ENCODE assay signal across 10 mouse cellular contexts in genomic region chr4:46086718-46087426, GRCm38 (mm10). TPM values are rescaled to one million over a fixed set of nuclear protein-coding genes. Genes with fewer than 3 reads are reported as not detected.
DNase-seq lines count a peak whose midpoint lies in the region; ATAC-seq and TF ChIP-seq lines count a peak whose summit lies in the region.
"Had no signal": no experiment of that assay in that cellular context is flagged by ENCODE, and none has a peak within 500 bp of the region (broad histone marks: within the 10 kb centered on the region; RNA-seq: fewer than 3 reads in every experiment).

No protein-coding gene starts in this region.

- intact Hi-C loops in left cerebral cortex, postnatal 25 days (cut with DNase I): loop anchor here (1.0 kb wide), 3 partner anchors 19 to 47 kb away; no protein-coding TSS in a partner anchor

- no peaks in the 10 kb centered on the region for H3K27me3 ChIP-seq in kidney, adult 2 months (replicated peaks; ENCODE audit: control insufficient read depth, insufficient read depth, low read length)
- no peaks in the 10 kb centered on the region for H3K27me3 ChIP-seq in kidney, embryonic 14.5 days (ENCODE audit: control insufficient read depth, insufficient read depth, low read length)
- H3K27me3 ChIP-seq in liver, postnatal 0 days (ENCODE audit: insufficient read depth, low read length): no peaks in the 10 kb centered on the region
- no peaks in the 10 kb centered on the region for H3K27me3 ChIP-seq in midbrain, embryonic 14.5 days (ENCODE audit: control insufficient read depth, insufficient read depth, low read length)
- H3K27me3 ChIP-seq: megakaryocyte, embryonic 14.5 days had no signal

- no peak for TF ChIP-seq EP300 in liver, postnatal 0 days (IDR thresholded peaks at IDR 0.05; ENCODE audit: low read depth)

- peak overlapping the region; percentile 41; the same call in 1 of the 2 replicates for H3K27ac ChIP-seq in kidney, adult 2 months (ENCODE audit: insufficient read depth, low read depth, low read length)
- no peak overlapping the region for H3K27ac ChIP-seq in kidney, embryonic 14.5 days (ENCODE audit: low read depth, low read length)
- peak overlapping the region; percentile 61 for H3K27ac ChIP-seq in brown adipose tissue, adult 24 weeks (replicated peaks; ENCODE audit: low read depth, low read length)
- H3K27ac ChIP-seq in liver, postnatal 0 days (ENCODE audit: low read depth): no peak overlapping the region
- H3K27ac ChIP-seq in midbrain, embryonic 14.5 days (replicated peaks; ENCODE audit: low read depth, low read length): no peak overlapping the region

- peak; percentile 47 for DNase-seq in kidney, adult 2 months
- DNase-seq in heart, adult 9 months (ENCODE audit: low spot score in 2 of 2): peak; percentile 39 to 58
- peak; percentile 66 to 92 for DNase-seq in left cerebral cortex, postnatal 25 days (ENCODE audit: low spot score in 2 of 2)
- DNase-seq in liver, postnatal 0 days: no peak
- no peak for DNase-seq in embryo, embryonic 9.5 days (ENCODE audit: extremely low spot score)
- DNase-seq in midbrain, embryonic 14.5 days: no peak

- H3K4me2 ChIP-seq in kidney, embryonic 14.5 days (replicated peaks; ENCODE audit: low read depth, low read length): no peak overlapping the region
- no peak overlapping the region for H3K4me2 ChIP-seq in liver, postnatal 0 days (ENCODE audit: low read depth, low read length)
- no peak overlapping the region for H3K4me2 ChIP-seq in midbrain, embryonic 14.5 days (ENCODE audit: low read length)

- no peak for TF ChIP-seq CTCF in kidney, adult 2 months (conservative IDR thresholded peaks at IDR 0.05; ENCODE audit: insufficient read depth, insufficient read length, low read depth, low read length)
- TF ChIP-seq CTCF in liver, postnatal 0 days (IDR thresholded peaks at IDR 0.05; ENCODE audit: low read depth): no peak

- H3K9me3 ChIP-seq in kidney, embryonic 14.5 days (ENCODE audit: control insufficient read depth, low read length): no peaks in the 10 kb centered on the region
- no peaks in the 10 kb centered on the region for H3K9me3 ChIP-seq in liver, postnatal 0 days (ENCODE audit: low read length)
- no peaks in the 10 kb centered on the region for H3K9me3 ChIP-seq in midbrain, embryonic 14.5 days (ENCODE audit: control insufficient read depth, low read length)
- H3K9me3 ChIP-seq: megakaryocyte, embryonic 14.5 days had no signal

- H3K36me3 ChIP-seq in kidney, adult 2 months (ENCODE audit: control insufficient read depth, insufficient read depth, low read length): no peaks in the 10 kb centered on the region
- H3K36me3 ChIP-seq in kidney, embryonic 14.5 days (ENCODE audit: control insufficient read depth, insufficient read depth, low read length): no peaks in the 10 kb centered on the region
- H3K36me3 ChIP-seq in liver, postnatal 0 days (replicated peaks; ENCODE audit: insufficient read depth, low read length): peaks cover 24% of the 10 kb centered on the region
- no peaks in the 10 kb centered on the region for H3K36me3 ChIP-seq in midbrain, embryonic 14.5 days (ENCODE audit: control insufficient read depth, insufficient read depth, low read length)

- no peak for TF ChIP-seq POLR2A in kidney, adult 2 months (IDR thresholded peaks at IDR 0.05; ENCODE audit: low read depth, low read length)

- 61% methylated on average over 18 of the region's 18 CpGs for WGBS in kidney, adult 2 months
- 81% methylated on average over 17 of the region's 18 CpGs for WGBS in kidney, embryonic 14.5 days
- WGBS in liver, postnatal 0 days (ENCODE audit: insufficient replicate concordance): 44% methylated on average over 17 of the region's 18 CpGs
- 84% methylated on average over 18 of the region's 18 CpGs for WGBS in midbrain, embryonic 14.5 days

- no peak overlapping the region for H3K4me3 ChIP-seq in kidney, adult 2 months (ENCODE audit: insufficient read depth, low read depth, low read length)
- H3K4me3 ChIP-seq in kidney, embryonic 14.5 days (ENCODE audit: low read length): no peak overlapping the region
- no peak overlapping the region for H3K4me3 ChIP-seq in brown adipose tissue, adult 24 weeks (ENCODE audit: insufficient read depth, low read depth, low read length)
- no peak overlapping the region for H3K4me3 ChIP-seq in liver, postnatal 0 days (ENCODE audit: low read depth, low read length)
- no peak overlapping the region for H3K4me3 ChIP-seq in midbrain, embryonic 14.5 days (replicated peaks; ENCODE audit: low read depth, low read length)
- H3K4me3 ChIP-seq: megakaryocyte, embryonic 14.5 days had no signal

- H3K4me1 ChIP-seq in kidney, adult 2 months (ENCODE audit: control insufficient read depth, insufficient read depth, low read length): no peaks in the 10 kb centered on the region; the same call in 1 of the 2 replicates
- 0 out of 2 replicates have a peak, but pooled peaks cover 4% of the 10 kb centered on the region for H3K4me1 ChIP-seq in kidney, embryonic 14.5 days (ENCODE audit: control insufficient read depth, insufficient read depth, low read length)
- H3K4me1 ChIP-seq in brown adipose tissue, adult 24 weeks (ENCODE audit: control insufficient read depth, insufficient read depth, insufficient read length, low read length): peaks cover 12% of the 10 kb centered on the region
- no peaks in the 10 kb centered on the region for H3K4me1 ChIP-seq in liver, postnatal 0 days (ENCODE audit: insufficient read depth)
- 0 out of 2 replicates have a peak, but pooled peaks cover 7% of the 10 kb centered on the region for H3K4me1 ChIP-seq in midbrain, embryonic 14.5 days (ENCODE audit: control insufficient read depth, insufficient read depth, low read length)

- no peak for ATAC-seq in kidney, embryonic 14.5 days (ENCODE audit: low FRiP score, low TSS enrichment)
- ATAC-seq in liver, postnatal 0 days: no peak
- ATAC-seq in midbrain, embryonic 14.5 days (ENCODE audit: low FRiP score, low TSS enrichment): no peak
- ATAC-seq: intestine, postnatal 0 days had no signal

- H3K9ac ChIP-seq in kidney, embryonic 14.5 days (ENCODE audit: low read depth, low read length): no peak overlapping the region
- H3K9ac ChIP-seq in liver, postnatal 0 days (replicated peaks): no peak overlapping the region
- H3K9ac ChIP-seq in midbrain, embryonic 14.5 days (replicated peaks; ENCODE audit: low read length): no peak overlapping the region

RNA-seq across cellular contexts. Expression of gene Tmod1, which starts 48.1 kb away (rescaled TPM):
- polyA plus RNA-seq in kidney, adult 2 months (2012; rRNA removed): 0.80 and 2.3 TPM in 2 replicates
- 5.2 and 5.3 TPM in 2 replicates for polyA plus RNA-seq in kidney, embryonic 14.5 days (2014; fragmentation: Nextera tagmentation; extraction: Ambion mirVana)
- 2.3 and 5.8 TPM in 2 replicates for polyA plus RNA-seq in brown adipose tissue, adult 24 weeks (2012; ENCODE audit: insufficient read depth, insufficient read length, missing spikeins)
- 10 to 100 TPM; 39.6 to 48.7 TPM for total RNA-seq in left cerebral cortex, postnatal 25 days (2021)
- 13.9 and 14.1 TPM in 2 replicates for polyA plus RNA-seq in liver, postnatal 0 days (2015; fragmentation: Nextera tagmentation; extraction: Ambion mirVana)
- polyA plus RNA-seq in midbrain, embryonic 14.5 days (2014; fragmentation: Nextera tagmentation; extraction: Ambion mirVana): 0.53 and 0.76 TPM in 2 replicates

RNA-seq across cellular contexts. Expression of gene Ncbp1, which starts 51.5 kb away (rescaled TPM):
- polyA plus RNA-seq in kidney, adult 2 months (2012; rRNA removed): 17.6 and 18.8 TPM in 2 replicates
- 70.5 and 106 TPM in 2 replicates for polyA plus RNA-seq in kidney, embryonic 14.5 days (2014; fragmentation: Nextera tagmentation; extraction: Ambion mirVana)
- polyA plus RNA-seq in brown adipose tissue, adult 24 weeks (2012; ENCODE audit: insufficient read depth, insufficient read length, missing spikeins): 24.7 and 36.1 TPM in 2 replicates
- 10 to 100 TPM; 51.3 to 54.9 TPM for total RNA-seq in left cerebral cortex, postnatal 25 days (2021)
- polyA plus RNA-seq in liver, postnatal 0 days (2015; fragmentation: Nextera tagmentation; extraction: Ambion mirVana): 18.2 and 19.6 TPM in 2 replicates
- polyA plus RNA-seq in midbrain, embryonic 14.5 days (2014; fragmentation: Nextera tagmentation; extraction: Ambion mirVana): 72.7 and 100 TPM in 2 replicates

RNA-seq across cellular contexts. Expression of gene Tstd2, which starts 51.6 kb away (rescaled TPM):
- 14.1 and 14.6 TPM in 2 replicates for polyA plus RNA-seq in kidney, adult 2 months (2012; rRNA removed)
- 23.5 and 46.0 TPM in 2 replicates for polyA plus RNA-seq in kidney, embryonic 14.5 days (2014; fragmentation: Nextera tagmentation; extraction: Ambion mirVana)
- polyA plus RNA-seq in brown adipose tissue, adult 24 weeks (2012; ENCODE audit: insufficient read depth, insufficient read length, missing spikeins): 13.8 and 15.5 TPM in 2 replicates
- total RNA-seq in left cerebral cortex, postnatal 25 days (2021): 10 to 100 TPM; 14.2 to 17.7 TPM
- 6.6 and 8.3 TPM in 2 replicates for polyA plus RNA-seq in liver, postnatal 0 days (2015; fragmentation: Nextera tagmentation; extraction: Ambion mirVana)
- polyA plus RNA-seq in midbrain, embryonic 14.5 days (2014; fragmentation: Nextera tagmentation; extraction: Ambion mirVana): 23.5 and 24.6 TPM in 2 replicates

Comparison
In these comparisons a context has a peak if more than half of its experiments do, and no peak if none do; other contexts are left out.
1. H3K27ac ChIP-seq: peak in kidney, adult 2 months (single experiment) and brown adipose tissue, adult 24 weeks (single experiment); none in kidney, embryonic 14.5 days (single experiment), liver, postnatal 0 days (single experiment) and midbrain, embryonic 14.5 days (single experiment).
2. DNase-seq: peak in kidney, adult 2 months (single experiment), heart, adult 9 months (2 of 2) and left cerebral cortex, postnatal 25 days (2 of 2); none in liver, postnatal 0 days (single experiment), embryo, embryonic 9.5 days (single experiment) and midbrain, embryonic 14.5 days (single experiment).